Mouse (Mus musculus): ENCODE results near the gene Pip5kl1.

Pip5kl1 gene

DNA sequence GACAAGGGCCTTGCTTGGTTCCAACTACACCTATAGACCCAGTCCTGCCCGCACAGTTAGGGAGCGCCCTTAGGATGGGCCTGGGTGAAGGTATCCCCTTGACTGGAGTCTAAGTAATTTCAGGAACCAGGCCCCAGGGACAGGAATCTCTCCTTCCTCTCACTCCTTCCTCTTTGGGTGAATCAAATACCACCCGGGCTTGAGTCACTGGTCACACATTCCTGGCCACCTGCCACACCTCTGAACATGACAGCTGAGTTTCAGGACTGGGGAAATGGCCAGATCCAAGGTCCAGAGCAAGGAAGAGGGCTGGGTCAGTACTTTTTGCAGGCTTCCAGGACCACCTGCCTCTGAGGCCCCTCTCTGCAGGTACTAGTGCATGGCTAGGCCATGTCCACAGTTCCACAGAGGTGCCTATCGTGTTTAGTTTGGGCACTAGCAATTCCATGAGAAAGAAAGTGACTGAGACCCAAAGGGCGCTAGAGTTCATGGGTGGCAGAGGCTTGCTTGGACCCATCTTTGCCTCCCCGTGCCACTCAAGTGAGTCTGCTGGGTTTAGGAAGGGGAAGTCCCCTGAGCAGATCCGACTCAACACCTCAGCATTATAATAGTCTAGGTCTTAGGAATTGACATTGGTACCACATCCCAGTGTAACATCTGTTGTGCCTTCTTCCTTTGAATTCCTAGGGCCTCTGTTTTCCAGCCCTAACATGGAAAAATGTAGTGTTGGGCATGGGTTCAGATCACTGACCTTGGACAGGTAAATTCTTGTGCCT, 26.4 kb upstream of the Pip5kl1 start:
- no peak for DNase-seq (ENCODE audit: low spot score in 2 of 2)

DNA sequence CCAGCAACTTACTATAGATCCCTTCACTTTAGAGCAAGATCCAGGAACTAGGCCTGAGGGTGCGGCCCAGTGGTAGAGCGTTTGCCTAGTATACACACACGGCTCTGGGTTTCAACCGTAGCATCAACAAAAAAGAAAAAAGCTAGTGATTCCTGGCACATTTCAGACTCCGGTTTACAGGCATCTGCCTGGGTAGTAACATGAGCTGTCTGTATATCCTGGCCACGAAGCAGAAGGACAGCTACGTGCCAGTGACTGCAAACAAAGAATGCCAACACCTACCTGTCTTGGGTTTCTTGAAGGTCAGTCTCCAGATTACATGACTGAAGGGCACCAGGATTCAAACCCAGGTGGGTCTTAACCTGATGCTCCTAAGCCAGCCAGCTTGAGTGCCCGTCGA, 25.4 kb upstream of the Pip5kl1 start:
- no peak for DNase-seq (ENCODE audit: low spot score in 2 of 2)

DNA sequence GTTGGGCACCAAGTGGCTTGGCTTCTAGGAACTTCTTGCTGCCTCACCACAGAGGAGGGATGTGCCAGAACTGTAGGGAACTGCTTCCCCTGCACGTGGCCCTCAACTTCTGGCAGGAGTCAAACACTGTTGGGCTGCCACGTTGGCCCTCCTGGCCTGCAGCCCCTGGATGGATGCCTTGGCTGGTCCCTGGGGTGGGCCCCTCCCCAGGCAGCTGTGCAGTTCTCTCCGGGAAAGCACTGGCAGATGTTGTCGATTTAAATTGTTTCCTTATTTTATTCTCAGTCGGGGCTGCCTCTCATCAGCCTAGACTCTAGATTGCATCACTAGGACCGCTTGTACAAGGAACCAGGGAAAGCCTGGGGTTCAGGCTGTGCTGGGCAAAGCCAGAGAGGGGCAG, 24.8 kb upstream of the Pip5kl1 start:
- no peak for DNase-seq (ENCODE audit: low spot score in 2 of 2)

DNA sequence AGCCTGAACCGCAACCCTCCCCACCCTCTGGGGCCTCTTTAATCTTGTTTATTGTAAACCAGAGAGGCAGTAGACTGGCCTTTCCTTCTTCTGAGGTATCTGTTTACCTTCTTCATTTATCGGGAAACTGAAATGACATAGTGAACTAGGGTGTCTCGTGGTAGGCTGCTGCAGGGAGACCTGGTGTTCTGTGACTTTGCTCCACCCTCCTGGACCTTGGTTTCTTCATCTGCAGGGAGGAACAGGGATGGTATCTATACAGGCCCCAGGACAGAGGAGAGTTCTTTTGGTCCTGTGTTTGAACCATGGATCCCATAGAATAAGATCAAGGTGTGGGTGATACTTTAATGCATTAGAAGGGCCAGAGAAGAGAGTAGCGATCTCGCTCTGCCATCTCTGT, 23.4 kb upstream of the Pip5kl1 start:
- DNase-seq (ENCODE audit: low spot score in 2 of 2), result no peak

DNA sequence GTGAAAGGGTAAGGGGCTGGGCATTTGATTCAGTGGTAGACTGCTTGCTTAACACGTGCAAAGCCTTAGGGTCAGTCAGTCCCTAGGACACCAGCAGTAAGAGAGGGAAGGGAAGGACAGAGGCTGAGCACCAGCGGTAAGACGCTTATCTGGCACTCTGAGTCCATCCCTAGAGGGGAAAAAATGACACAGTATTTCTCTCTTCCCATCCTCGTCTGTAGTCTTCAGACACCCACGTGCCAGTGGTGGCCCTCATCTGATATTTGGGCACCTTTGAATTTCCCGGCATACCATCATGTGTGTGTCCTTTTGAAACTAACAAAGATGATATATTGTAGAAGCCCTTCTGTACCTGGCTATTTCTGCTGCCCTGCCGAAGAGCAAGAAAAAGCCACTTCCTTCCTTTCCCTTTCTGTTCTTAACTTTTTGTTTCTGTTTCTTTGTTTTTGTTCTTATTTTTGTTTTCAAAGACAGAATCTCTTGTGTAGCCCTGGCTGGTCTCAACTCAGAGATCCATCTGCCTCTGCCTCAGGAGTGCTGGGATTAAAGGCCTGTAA, 20.9 kb upstream of the Pip5kl1 start:
- DNase-seq (ENCODE audit: low spot score in 2 of 2), result no peak

DNA sequence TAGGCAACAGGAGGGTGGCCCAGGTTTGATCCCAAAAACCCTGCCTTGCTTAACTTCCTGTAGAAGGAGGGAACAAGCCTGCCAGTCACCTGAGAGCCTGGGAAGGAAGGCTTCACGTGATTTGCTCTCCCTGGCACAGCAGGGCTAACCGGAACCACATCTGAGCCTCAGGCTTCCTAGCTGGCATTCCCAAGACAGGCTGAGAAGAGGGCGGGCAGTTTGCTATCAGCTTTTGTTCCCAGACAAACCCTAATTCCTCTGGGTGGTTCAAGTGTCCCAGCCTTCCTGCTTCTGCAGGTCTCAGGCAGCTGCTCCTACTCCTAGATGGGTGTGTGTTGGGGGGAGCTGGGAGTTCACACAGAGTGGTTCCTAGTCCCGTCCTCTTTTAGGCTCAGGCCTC, 19.1 kb upstream of the Pip5kl1 start:
- no peak for DNase-seq (ENCODE audit: low spot score in 2 of 2)

DNA sequence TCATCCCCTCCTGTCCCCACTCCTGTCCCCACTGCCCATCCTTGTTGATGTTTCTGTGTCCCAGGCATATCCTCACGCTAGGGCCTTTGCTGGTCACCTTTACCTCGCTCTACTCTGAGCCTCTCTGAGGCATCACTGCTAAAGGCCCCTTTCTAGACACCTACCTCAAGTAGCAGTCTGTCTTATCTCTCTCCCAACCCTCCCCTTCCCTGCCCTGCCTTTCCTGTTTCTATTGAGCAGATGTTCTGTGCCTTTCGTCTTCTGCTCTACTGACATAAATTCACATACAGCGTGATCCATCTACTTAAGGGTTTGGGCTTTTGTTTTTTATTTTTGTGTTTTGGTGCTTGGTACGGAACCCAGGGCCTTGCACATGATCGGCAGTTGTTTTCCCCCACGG, 18.6 kb upstream of the Pip5kl1 start:
- DNase-seq (ENCODE audit: low spot score in 2 of 2), result no peak

DNA sequence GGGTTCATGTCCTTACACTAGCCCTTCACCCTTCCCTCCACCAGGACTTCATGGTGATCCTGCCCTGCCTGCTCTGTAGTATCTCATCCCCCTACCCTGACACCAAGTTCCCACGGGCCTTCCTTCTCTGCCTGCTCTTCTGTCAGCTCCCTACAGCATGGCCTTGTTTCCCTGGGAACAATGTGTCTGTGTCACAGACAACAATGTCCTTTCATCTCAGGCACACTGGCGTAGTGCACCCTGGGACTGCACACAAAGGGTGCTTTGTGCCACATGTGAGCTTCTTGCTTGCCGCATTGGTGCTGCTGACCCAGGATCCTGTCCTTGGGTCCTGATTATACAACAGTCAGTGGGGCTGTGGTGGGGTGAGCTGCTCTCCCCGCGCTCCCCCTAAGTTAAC, 15.0 kb upstream of the Pip5kl1 start:
- no peak for DNase-seq (ENCODE audit: low spot score in 2 of 2)

DNA sequence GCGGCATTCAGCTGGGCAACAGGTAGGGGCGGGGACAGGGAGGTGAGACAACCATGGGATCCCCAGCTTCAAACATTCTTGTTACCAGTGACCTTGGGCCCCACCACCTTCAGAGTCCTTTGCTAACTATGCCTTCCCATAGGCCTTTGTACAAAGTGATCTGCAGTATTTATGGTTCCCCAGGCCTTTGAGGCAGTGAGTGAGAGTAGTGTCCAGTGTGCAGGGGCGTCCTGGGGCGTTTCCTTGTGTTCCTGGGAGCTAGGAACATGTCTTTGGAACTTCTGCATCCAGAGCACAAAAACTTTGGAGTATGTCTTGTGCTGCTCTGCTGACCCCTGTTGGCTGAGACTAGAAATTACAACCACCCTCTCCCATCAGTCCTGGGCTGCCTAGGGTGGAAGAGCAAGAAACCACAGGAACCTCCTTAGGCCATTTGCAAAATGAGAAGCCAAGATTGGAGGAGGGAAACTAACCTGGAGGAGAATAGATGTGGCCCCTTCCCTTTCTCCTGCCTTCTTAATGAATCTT, 8.0 kb upstream of the Pip5kl1 start:
- no peak for DNase-seq (ENCODE audit: low spot score in 2 of 2)

DNA sequence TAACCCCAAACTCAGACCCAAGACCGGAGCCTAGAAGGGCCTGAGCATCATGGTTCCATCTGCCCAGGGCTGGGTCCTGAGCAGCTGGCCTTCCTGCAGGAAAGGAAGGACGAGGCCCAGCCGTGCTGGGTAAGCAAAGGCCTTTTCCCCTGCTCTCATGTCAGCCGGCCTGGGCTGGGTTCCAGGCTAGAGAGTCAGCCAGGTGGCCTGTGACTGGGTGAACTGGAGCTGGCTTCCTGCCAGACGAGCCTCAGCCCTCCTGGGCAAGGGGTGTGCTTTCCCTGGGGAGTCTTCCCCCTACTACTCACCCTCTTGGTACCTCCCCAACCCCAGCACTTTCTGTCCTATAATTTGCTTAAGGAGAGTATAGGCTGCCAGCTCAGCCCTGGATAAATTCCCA, 6.4 kb upstream of the Pip5kl1 start:
- no peak for DNase-seq (ENCODE audit: low spot score in 2 of 2)

DNA sequence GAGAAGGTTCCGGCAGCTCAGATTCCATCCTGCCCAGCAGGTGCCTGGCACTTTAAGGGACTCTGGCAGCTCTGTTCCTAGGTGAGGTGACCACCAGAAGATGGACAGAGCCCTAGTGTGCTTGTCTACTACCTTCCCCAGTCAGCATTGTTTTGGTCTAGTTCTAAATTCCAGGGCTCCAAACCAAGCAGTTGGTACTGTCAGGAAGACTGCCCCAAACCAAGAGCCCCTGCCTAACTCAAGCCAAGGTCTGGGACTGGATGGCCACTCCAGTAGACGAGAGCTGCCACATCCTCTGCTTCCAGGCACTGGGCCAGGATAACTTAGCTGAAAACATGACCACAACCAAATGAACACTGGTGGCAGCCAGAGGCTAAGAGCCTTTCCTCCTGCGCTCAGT, 5.7 kb upstream of the Pip5kl1 start:
- DNase-seq (ENCODE audit: low spot score in 2 of 2), result no peak

DNA sequence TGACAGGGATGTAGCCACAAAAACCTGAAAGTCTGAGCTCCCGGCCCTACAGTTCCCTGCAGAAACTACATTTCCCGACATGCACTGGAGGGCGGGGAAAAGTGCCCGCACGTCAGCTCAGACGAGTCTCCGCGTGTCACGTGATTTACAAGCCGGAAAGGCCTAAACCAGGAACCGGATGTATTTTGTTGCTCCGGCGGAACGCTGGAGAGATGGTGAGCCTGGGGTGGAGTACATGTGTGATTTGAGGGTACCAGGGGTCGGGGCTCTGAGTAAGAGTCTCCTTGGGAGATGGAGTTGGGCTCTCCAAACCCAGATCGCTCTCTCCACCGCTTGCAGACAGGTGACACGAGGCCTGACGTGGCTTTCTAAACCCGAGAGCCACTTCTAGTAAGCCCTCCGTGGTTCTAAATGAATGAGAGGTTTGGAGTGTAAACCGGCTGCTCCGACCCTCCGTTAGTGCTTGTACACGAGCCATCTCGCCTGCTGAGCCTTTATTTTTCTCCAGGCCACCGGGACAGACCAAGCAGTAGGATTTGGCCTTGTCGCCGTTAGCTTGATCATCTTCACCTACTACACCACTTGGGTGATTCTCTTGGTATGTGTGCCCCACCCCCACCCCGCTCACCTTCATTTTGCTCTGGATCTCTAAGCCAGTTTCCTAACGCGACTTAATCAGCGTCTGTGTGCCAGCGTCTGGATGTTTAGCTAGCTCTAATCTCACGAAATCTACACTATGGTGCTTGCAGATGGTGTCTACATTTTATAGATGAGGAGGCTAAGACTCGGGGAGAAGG, 3.7 kb upstream of the Pip5kl1 start, which contains the start of gene Dpm2:
Dpm2 (plus strand) TSS at position 161 of the 797 bp plus-strand sequence.
- peak; percentile 88 to 94 for DNase-seq (ENCODE audit: low spot score in 2 of 2)

DNA sequence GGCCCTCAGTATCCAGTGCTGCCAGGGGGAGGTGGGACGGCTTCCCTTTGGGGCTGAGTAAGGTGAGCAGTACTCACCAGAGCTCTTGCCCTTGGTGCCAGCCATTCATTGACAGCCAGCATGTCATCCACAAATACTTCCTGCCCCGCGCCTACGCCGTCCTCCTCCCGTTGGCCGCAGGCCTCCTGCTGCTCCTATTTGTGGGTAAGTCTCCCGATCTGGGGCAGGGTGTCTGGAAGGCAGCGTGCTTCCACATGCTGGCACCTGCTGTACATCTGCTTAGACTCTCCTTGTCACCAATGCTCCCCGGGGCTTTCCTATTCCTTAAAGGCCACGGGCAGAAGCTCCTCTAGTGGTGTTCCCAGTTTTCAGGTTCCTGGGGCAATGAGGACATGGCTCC, 2.4 kb upstream of the Pip5kl1 start:
- no peak for DNase-seq (ENCODE audit: low spot score in 2 of 2)

DNA sequence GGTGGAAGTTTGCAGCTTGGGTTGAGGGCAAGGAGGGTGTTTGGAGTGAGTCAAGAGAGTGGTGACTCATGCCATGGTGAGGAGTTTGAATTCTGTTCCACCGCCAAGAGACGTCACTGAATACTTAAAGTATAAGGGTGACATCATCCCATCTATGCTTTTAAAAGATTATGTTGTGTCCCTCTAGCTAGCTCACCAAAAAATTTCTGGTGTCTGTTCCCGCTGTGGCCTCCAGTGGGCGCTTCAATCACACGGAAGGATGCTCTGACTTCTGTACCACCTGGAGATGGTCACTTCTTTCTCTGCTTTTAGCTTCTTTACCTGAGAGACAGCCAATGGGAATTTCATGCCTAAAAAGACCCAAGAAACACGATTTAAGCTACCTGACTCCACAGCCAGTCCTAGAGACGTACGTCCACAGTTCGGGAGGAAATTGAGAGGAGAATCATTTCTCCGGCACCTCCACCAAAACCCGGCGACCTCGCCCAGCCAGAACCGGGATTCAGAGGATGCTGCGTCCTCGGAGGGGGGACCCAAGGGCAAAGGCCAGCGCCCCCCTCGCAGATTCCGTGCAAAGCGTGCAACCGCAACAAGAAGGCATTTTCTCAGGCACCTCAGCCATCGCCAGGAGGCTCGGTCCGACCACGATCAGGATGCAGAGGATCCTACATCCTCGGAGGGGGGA, 446 bp downstream of the Pip5kl1 start:
- peak; percentile 56 to 77 for DNase-seq (ENCODE audit: low spot score in 2 of 2)

DNA sequence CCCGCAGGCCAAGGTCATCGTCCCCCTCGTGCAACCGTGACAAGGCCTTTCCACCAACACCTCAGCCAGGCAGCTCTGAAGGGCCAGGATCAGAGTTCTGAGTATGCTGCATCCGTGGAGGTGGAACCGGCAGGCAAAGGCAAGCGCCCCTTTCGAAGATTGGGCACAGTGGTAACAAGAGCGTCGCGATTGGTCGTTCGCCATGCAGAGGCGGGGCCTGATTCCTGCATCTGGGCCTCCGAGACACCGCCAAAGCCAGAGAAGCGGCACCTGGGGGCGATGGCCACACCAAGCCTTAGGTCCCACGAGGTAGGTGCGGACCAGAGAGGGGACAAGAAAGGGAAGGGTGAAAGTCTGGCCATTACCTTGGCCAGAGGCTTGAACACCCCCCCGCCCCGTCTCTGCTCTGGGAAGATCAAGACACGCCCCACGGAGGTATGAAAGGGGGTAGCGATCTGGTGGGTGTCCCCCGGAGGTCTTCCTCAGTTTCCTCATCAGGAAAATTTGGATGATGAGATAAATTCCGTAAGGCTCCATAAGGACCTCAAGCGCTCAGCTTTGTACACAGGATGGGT, 1.1 kb downstream of the Pip5kl1 start, which contains the start of gene 9430097D07Rik:
9430097D07Rik (minus strand) TSS at position 99 of the 575 bp plus-strand sequence.
- peak; percentile 63 to 74 for DNase-seq (ENCODE audit: low spot score in 2 of 2)

DNA sequence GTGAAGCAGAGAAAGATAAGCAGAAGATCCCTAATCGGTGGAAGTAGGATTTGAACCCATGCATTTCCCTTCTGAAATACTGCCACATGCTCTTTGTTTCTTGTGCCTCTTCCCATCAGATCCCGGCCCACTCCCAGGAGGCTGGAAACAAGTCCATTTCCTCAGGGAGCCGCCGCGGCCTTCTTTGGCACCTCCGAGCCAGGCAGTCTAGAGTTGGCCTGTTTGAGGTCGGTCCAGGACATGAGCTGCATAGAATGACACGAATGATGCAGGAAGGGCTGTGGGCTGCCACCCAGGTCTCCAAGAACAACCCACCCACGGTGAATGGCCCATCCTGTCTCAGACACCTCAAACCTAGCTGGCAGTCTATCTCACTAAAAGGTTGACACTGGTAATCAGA, 1.9 kb downstream of the Pip5kl1 start:
- DNase-seq (ENCODE audit: low spot score in 2 of 2), result no peak

DNA sequence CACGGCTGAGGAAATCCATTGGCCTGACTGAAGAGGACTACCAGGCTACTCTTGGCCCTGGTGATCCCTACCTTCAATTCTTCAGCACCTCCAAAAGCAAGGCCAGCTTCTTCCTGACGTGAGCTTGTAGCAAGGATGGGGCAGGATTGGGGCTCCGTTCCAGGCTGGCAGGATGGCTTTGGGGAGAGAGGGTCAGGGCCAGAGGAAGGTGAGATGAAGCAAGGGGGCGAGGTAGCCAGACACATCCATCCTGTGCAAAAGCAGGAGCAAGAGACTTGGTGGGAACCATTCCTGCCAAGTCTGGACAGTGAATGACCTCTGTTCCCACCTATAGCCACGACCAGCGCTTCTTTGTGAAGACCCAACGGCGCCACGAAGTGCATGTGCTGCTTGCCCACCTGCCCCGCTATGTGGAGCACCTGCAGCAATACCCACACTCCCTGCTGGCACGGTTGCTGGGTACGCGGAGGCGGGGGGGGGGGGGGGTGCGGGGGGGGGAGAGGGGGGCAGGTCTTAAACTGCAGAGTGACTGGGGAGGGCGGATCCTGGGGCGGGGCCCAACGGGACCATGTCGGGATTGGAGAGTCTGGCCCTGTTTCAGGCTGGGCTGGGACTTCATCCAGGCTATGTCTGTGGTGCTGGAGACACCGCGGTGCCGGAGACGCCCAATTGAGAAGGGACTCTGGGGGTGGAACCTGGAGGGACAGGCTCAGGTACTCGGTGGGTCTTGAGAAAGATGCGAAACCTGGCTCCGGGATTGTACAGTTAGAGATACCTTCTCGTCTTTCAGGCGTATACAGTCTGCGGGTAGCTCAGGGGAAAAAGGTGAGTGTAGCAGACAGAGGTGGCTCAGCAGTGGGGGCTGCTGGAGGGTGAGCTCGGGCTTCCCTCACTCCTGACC, 3.8 kb downstream of the Pip5kl1 start:
- DNase-seq (ENCODE audit: low spot score in 2 of 2), result no peak

DNA sequence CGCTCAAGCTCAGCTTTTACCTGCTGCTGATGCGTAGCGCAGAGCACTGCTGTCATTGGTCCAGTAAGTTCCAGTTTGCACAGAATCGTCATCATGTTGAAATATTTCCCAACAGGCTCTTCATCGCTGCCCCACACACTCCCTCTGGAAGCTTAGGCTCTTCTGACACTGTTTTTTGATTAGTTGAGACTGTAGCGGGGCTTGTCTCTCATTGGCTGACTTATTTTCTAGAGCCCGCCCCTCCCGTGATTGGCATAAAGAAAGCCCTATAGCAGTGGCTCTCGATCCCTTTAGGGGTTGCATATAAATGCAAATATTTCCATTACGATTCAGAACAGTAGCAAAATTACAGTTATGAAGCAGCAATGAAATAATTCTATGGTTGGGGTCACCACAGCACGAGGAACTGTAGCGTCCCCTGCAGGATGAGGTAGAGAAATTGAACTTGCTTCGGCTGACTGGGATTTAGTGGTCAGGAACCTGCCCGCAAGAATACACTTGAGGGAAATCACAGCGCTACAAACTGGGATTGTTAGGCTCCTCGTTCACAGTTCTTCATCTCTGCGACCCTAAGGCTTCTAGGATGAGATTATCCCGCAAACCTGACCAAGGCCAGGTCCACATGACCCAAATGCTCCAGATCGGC, 7.0 kb downstream of the Pip5kl1 start:
- DNase-seq (ENCODE audit: low spot score in 2 of 2), result peak in 1 of 2 experiments; percentile 71

DNA sequence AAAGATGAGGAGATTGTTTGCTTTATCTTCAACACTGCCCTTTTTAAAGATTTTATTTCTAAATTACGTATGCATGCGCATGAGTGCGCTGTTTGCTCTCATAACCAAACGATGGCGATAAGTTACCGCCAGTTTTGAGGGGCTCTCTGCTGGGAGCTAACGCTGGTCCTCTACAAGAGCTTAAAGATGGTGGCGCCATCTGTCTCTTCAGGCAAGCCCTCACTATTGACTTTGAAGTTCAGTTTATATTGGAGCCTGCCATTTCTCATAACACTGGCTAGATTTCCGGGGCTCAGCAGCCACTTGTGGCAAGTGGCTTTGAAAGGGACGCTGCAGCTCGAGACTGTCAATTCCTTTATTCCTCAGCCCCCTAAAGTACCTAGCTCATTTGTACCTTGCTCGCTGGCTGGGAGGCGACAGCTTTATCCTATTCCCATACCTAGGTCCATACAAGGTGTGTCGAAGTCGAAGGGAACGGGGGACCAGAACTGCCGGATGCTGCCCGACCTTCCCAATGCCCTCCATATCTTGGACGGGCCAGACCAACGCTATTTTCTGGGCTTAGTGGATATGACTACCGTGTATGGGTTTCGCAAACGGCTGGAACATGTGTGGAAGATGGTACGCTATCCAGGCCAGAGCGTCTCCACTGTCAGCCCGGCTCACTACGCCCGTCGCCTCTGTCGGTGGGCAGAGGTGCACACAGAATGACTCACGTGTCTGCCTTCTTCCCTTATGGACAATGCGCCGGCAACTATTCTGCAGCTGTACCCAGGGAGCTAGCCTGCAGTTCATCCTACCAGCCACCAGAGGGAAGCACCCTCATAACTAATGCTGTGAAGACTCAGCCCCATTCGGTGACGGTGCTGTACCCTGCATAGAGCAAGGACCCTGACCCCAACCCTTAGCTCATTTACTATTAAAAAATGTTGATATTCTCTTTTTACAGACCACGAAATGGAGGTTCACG, 8.5 kb downstream of the Pip5kl1 start:
- DNase-seq (ENCODE audit: low spot score in 2 of 2), result peak; percentile 79 to 87

All from right cerebral cortex, postnatal 36 days (tissue).